In genomic region chr17:15423080-15423765, GRCm38 (mm10) we compare ENCODE assay signal across 8 mouse cellular contexts. TPM values are rescaled to one million over a fixed set of nuclear protein-coding genes. Genes with fewer than 3 reads are reported as not detected.
DNase-seq lines count a peak whose midpoint lies in the region; ATAC-seq lines count a peak whose summit lies in the region.

No protein-coding gene starts in this region.

- no peak for ATAC-seq in embryonic facial prominence, embryonic 14.5 days (ENCODE audit: low read depth)
- ATAC-seq in erythroid progenitor cell, adult 5-6 weeks (replicated peaks; ENCODE audit: low FRiP score, poor library complexity, severe bottlenecking) = no peak

- no peak overlapping the region for H3K27ac ChIP-seq in embryonic facial prominence, embryonic 14.5 days (replicated peaks; ENCODE audit: low read depth, low read length)
- H3K27ac ChIP-seq in embryonic facial prominence, embryonic 10.5 days (replicated peaks) = no peak overlapping the region

- no peak overlapping the region for H3K4me3 ChIP-seq in embryonic facial prominence, embryonic 14.5 days (ENCODE audit: low read depth, low read length)
- no peak overlapping the region for H3K4me3 ChIP-seq in embryonic facial prominence, embryonic 10.5 days

- 70% methylated on average over 8 of the region's 8 CpGs for WGBS in embryonic facial prominence, embryonic 14.5 days
- 88% methylated on average over 8 of the region's 8 CpGs for WGBS in embryonic facial prominence, embryonic 10.5 days

- H3K36me3 ChIP-seq in embryonic facial prominence, embryonic 14.5 days (ENCODE audit: control insufficient read depth, insufficient read depth, low read length) = peaks cover 94% of the 10 kb centered on the region
- H3K36me3 ChIP-seq in embryonic facial prominence, embryonic 10.5 days (replicated peaks) = peaks cover 96% of the 10 kb centered on the region

- H3K27me3 ChIP-seq in embryonic facial prominence, embryonic 14.5 days (replicated peaks; ENCODE audit: control insufficient read depth, insufficient read depth, low read length) = no peaks in the 10 kb centered on the region
- H3K27me3 ChIP-seq in embryonic facial prominence, embryonic 10.5 days (replicated peaks; ENCODE audit: low read depth, poor library complexity, severe bottlenecking) = no peaks in the 10 kb centered on the region

- DNase-seq in embryonic facial prominence, embryonic 14.5 days (ENCODE audit: low spot score) = peak; percentile 7
- DNase-seq in embryonic facial prominence, embryonic 10.5 days (ENCODE audit: low spot score) = no peak
- peak; percentile 7 for DNase-seq in urinary bladder, postnatal 14 days (ENCODE audit: low spot score)
- no peak for DNase-seq in urinary bladder, postnatal 25 days (ENCODE audit: low spot score)
- peak; percentile 69 to 77 for DNase-seq in left cerebral cortex, adult 18-20 months (ENCODE audit: low spot score in 2 of 2)
- DNase-seq in Muller cell, postnatal 12 days (ENCODE audit: inconsistent ontology term) = no peak
- no peak for DNase-seq in embryo, embryonic 11 days

- no peaks in the 10 kb centered on the region for H3K4me1 ChIP-seq in embryonic facial prominence, embryonic 14.5 days (ENCODE audit: control insufficient read depth, insufficient read depth, low read length)
- no peaks in the 10 kb centered on the region for H3K4me1 ChIP-seq in embryonic facial prominence, embryonic 10.5 days

- no peak overlapping the region for H3K9ac ChIP-seq in embryonic facial prominence, embryonic 14.5 days (ENCODE audit: low read depth, low read length)

- H3K4me2 ChIP-seq in embryonic facial prominence, embryonic 14.5 days (ENCODE audit: low read depth, low read length) = no peak overlapping the region

- H3K9me3 ChIP-seq in embryonic facial prominence, embryonic 14.5 days (ENCODE audit: control insufficient read depth, low read length) = no peaks in the 10 kb centered on the region
- H3K9me3 ChIP-seq in embryonic facial prominence, embryonic 10.5 days = no peaks in the 10 kb centered on the region; the same call in 1 of the 2 replicates

RNA-seq across cellular contexts. Expression of gene Fam120b, which starts 27.2 kb away (rescaled TPM):
- 23.1 and 24.7 TPM in 2 replicates for polyA plus RNA-seq in embryonic facial prominence, embryonic 14.5 days (2014; fragmentation: Nextera tagmentation; extraction: Ambion mirVana)
- 26.9 and 27.3 TPM in 2 replicates for polyA plus RNA-seq in embryonic facial prominence, embryonic 10.5 days (2016; fragmentation: Nextera tagmentation; extraction: Ambion mirVana)
- total RNA-seq in left cerebral cortex, adult 18-20 months (2021) = 10 to 100 TPM; 44.0 to 46.6 TPM
- 0.36 and 2.9 TPM in 2 replicates for total RNA-seq in erythroid progenitor cell, adult 5-6 weeks (2015; ENCODE audit: low replicate concordance)
- total RNA-seq in erythroid progenitor cell, adult 5-6 weeks (2017; ENCODE audit: low replicate concordance) = 2.8 and 5.9 TPM in 2 replicates

RNA-seq across cellular contexts. Expression of gene Dll1, which starts 46.6 kb away (rescaled TPM):
- 8.4 and 8.7 TPM in 2 replicates for polyA plus RNA-seq in embryonic facial prominence, embryonic 14.5 days (2014; fragmentation: Nextera tagmentation; extraction: Ambion mirVana)
- polyA plus RNA-seq in embryonic facial prominence, embryonic 10.5 days (2016; fragmentation: Nextera tagmentation; extraction: Ambion mirVana) = 13.2 and 22.1 TPM in 2 replicates
- total RNA-seq in left cerebral cortex, adult 18-20 months (2021) = 1 to 10 TPM; 5.3 to 7.0 TPM
- not detected in 2 replicates for total RNA-seq in erythroid progenitor cell, adult 5-6 weeks (2015; ENCODE audit: low replicate concordance)
- total RNA-seq in erythroid progenitor cell, adult 5-6 weeks (2017; ENCODE audit: low replicate concordance) = not detected in 2 replicates

Comparison
In these comparisons a context has a peak if more than half of its experiments do, and no peak if none do; other contexts are left out.
1. DNase-seq: peak in embryonic facial prominence, embryonic 14.5 days (single experiment), urinary bladder, postnatal 14 days (single experiment) and left cerebral cortex, adult 18-20 months (2 of 2); none in embryonic facial prominence, embryonic 10.5 days (single experiment), urinary bladder, postnatal 25 days (single experiment), Muller cell, postnatal 12 days (single experiment) and embryo, embryonic 11 days (single experiment).
2. RNA of gene Fam120b, which starts 27.2 kb away (total RNA-seq): 44.0 to 46.6 TPM in left cerebral cortex, adult 18-20 months; 0.36 to 5.9 TPM in erythroid progenitor cell, adult 5-6 weeks; every median in the first group is over 4 times any median in the second.
3. RNA of gene Dll1, which starts 46.6 kb away (total RNA-seq): 5.3 to 7.0 TPM in left cerebral cortex, adult 18-20 months; not detected in erythroid progenitor cell, adult 5-6 weeks; every median in the first group is over 4 times any median in the second.